Mouse (Mus musculus) hindbrain, embryonic 15.5 days (tissue): ENCODE results near the gene G530012D18Rik. TPM values are rescaled to one million over a fixed set of nuclear protein-coding genes. Genes with fewer than 3 reads are reported as not detected.

ENCODE experiments used
- polyA plus RNA-seq: library from polyadenylated mRNA; unstranded; fragments of >200 nt; fragmentation: Nextera tagmentation; extraction: Ambion mirVana; gene quantifications from 2 replicates; pipeline ENCODE4 v1.2.1, GENCODE M21; 2015

The G530012D18Rik gene
- polyA plus RNA-seq, 1 experiment from 2014 or later, result not detected

Other genes starting within 250 kb of the G530012D18Rik start
- gene Sp110, start 23.1 kb downstream of the G530012D18Rik start, polyA plus RNA-seq, result 0.53 and 1.1 TPM in 2 replicates
- gene Sp140, start 24.7 kb downstream of the G530012D18Rik start, polyA plus RNA-seq, result 0.49 and 0.64 TPM in 2 replicates
- 0.78 and 1.8 TPM in 2 replicates for gene Sp100, start 74.3 kb downstream of the G530012D18Rik start, polyA plus RNA-seq
- 0.61 and 0.79 TPM in 2 replicates for gene A630001G21Rik, start 203.0 kb downstream of the G530012D18Rik start, polyA plus RNA-seq
- 46.4 and 50.0 TPM in 2 replicates for gene Cab39, start 217.8 kb downstream of the G530012D18Rik start, polyA plus RNA-seq